Mouse (Mus musculus) hindbrain, embryonic 10.5 days (tissue): ENCODE measurements around the gene Tfip11. TPM values are rescaled to one million over a fixed set of nuclear protein-coding genes. Genes with fewer than 3 reads are reported as not detected.
A peak's percentile ranks its signal among the peaks of the same experiment; 100 is the strongest.

Source experiments
- DNase-seq: peaks from one replicate; pipeline ENCODE4 v3.0.0-alpha.2; 2017; ENCODE audit warnings: low spot score
- H3K27ac ChIP-seq: fragments of 300-500 bp; sonication (generic); 2 replicates; pipeline ENCODE4 v1.5.1; 2016; ENCODE audit warnings: mild to moderate bottlenecking, moderate library complexity
- H3K27me3 ChIP-seq: fragments of 300-500 bp; sonication (generic); 2 replicates; pipeline ENCODE4 v1.6.1; 2016; ENCODE audit warnings: mild to moderate bottlenecking; ENCODE audit not compliant: poor library complexity, insufficient read depth, severe bottlenecking
- H3K36me3 ChIP-seq: fragments of 300-500 bp; sonication (generic); 2 replicates; pipeline ENCODE4 v1.6.1; 2016; ENCODE audit warnings: mild to moderate bottlenecking, moderate library complexity
- H3K4me1 ChIP-seq: fragments of 300-500 bp; sonication (generic); replicated peaks from 2 replicates; pipeline ENCODE4 v1.6.1; 2016; ENCODE audit warnings: mild to moderate bottlenecking
- H3K4me3 ChIP-seq: fragments of 300-500 bp; sonication (generic); 2 replicates; pipeline ENCODE4 v1.5.1; 2016; ENCODE audit warnings: mild to moderate bottlenecking, moderate library complexity
- H3K9me3 ChIP-seq: fragments of 300-500 bp; sonication (generic); 2 replicates; pipeline ENCODE4 v1.6.1; 2016; ENCODE audit warnings: mild to moderate bottlenecking, moderate library complexity
- WGBS: fragments of 180-500 bp; shearing (Covaris S2); methylation state at CpG from one replicate; pipeline ENCODE4 v1.1.7; 2016; 5-methylcytosine and 5-hydroxymethylcytosine counted together
- polyA plus RNA-seq: library from polyadenylated mRNA; unstranded; fragments of >200 nt; fragmentation: Nextera tagmentation; extraction: Ambion mirVana; gene quantifications from 2 replicates; pipeline ENCODE4 v1.2.1, GENCODE M21; 2016

Tfip11 gene
- polyA plus RNA-seq: 39.9 and 43.7 TPM in 2 replicates

GRCm38 (mm10) chr5:112325546-112326445 lies at the start of gene Tfip11:
Tfip11 (plus strand) TSS chr5:112326358.
- peaks cover 36% of the 10 kb centered on the region for H3K36me3 ChIP-seq
- peaks cover 32% of the 10 kb centered on the region for H3K4me1 ChIP-seq
- H3K27me3 ChIP-seq: no peaks in the 10 kb centered on the region
- WGBS: 10% methylated on average over 48 of the region's 48 CpGs
- H3K27ac ChIP-seq: peak within 1 kb of the TSS; percentile 83
- peak; percentile 95 for DNase-seq
- no peaks in the 10 kb centered on the region for H3K9me3 ChIP-seq
- peak within 1 kb of the TSS; percentile 90 for H3K4me3 ChIP-seq

- Histone ChIP-seq H3K4me1 (peaks cover 81% of the 10 kb centered on the region), H3K9me3 (no peaks in the 10 kb centered on the region), H3K27ac (peak overlapping the region; percentile 90), H3K36me3 (no peaks in the 10 kb centered on the region), H3K27me3 (peaks cover 8% of the 10 kb centered on the region; the same call in 1 of the 2 replicates), H3K4me3 (peak overlapping the region; percentile 78)
- WGBS: under 1% methylated on average over 24 of the region's 24 CpGs
- DNase-seq: no peak
These were observed 49.2 kb upstream of the Tfip11 start for GRCm38 (mm10) chr5:112276907-112277348.

- Histone ChIP-seq H3K9me3 (no peaks in the 10 kb centered on the region), H3K4me3 (peak overlapping the region; percentile 78), H3K27me3 (peaks cover 8% of the 10 kb centered on the region; the same call in 1 of the 2 replicates), H3K36me3 (no peaks in the 10 kb centered on the region), H3K27ac (no peak overlapping the region), H3K4me1 (peaks cover 90% of the 10 kb centered on the region)
- DNase-seq: no peak
- 93% methylated on average over 11 of the region's 11 CpGs for WGBS
These were observed 48.2 kb upstream of the Tfip11 start for GRCm38 (mm10) chr5:112277906-112278470.

DNA sequence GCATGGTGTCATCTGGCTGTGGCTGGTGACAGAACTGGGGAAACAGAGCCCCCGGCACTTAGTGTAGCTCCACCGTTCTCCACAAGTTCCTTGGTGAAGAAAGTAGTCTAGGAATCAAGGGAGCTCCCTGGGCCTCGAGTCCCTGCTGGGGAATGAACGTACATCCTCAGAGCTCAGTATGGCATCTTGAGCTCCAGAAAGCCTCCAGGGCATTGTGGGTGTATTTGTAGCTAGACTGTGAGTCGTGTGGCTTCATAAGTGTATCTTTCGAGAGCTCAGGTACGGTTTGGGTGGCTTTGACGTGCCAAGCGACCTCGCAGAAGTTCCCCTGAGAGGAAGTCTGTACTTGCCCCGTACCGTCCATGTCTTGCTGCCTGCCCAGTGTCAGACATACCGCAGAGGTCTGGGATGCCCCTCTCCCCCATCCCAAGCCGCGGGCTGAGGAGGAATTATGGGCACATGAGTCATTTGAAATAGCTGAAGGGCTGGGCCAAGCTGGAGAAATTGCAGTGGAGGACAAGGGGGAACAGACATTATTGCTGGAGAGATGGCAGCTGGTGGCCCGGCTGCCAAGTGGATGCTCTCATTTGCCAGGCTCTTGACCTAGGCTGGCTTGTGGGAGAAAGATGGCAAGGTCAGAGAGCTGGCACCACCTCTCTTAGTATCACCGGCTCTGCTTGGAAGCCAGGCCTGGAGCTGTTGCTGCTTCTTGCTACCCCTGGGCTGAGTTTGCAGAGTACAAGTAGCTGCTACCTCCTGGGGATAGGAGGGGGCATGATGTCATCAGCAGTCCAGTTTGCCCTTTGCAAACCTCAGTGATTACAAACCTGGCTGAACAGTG lies 46.8 kb upstream of the Tfip11 start:
- Histone ChIP-seq H3K9me3 (no peaks in the 10 kb centered on the region), H3K4me3 (no peak overlapping the region), H3K36me3 (no peaks in the 10 kb centered on the region), H3K27me3 (peaks cover 8% of the 10 kb centered on the region; the same call in 1 of the 2 replicates), H3K4me1 (peaks cover 96% of the 10 kb centered on the region), H3K27ac (peak overlapping the region; percentile 45)
- no peak for DNase-seq
- 89% methylated on average over 17 of the region's 17 CpGs for WGBS

- Histone ChIP-seq H3K36me3 (no peaks in the 10 kb centered on the region), H3K4me3 (no peak overlapping the region), H3K4me1 (peaks cover 91% of the 10 kb centered on the region), H3K27ac (peak overlapping the region; percentile 45), H3K27me3 (peaks cover under 1% of the 10 kb centered on the region; the same call in 1 of the 2 replicates), H3K9me3 (no peaks in the 10 kb centered on the region)
- whole genome bisulfite sequencing: 84% methylated on average over 7 of the region's 7 CpGs
- no peak for DNase-seq
These were observed 46.0 kb upstream of the Tfip11 start for GRCm38 (mm10) chr5:112280151-112280550.

DNA sequence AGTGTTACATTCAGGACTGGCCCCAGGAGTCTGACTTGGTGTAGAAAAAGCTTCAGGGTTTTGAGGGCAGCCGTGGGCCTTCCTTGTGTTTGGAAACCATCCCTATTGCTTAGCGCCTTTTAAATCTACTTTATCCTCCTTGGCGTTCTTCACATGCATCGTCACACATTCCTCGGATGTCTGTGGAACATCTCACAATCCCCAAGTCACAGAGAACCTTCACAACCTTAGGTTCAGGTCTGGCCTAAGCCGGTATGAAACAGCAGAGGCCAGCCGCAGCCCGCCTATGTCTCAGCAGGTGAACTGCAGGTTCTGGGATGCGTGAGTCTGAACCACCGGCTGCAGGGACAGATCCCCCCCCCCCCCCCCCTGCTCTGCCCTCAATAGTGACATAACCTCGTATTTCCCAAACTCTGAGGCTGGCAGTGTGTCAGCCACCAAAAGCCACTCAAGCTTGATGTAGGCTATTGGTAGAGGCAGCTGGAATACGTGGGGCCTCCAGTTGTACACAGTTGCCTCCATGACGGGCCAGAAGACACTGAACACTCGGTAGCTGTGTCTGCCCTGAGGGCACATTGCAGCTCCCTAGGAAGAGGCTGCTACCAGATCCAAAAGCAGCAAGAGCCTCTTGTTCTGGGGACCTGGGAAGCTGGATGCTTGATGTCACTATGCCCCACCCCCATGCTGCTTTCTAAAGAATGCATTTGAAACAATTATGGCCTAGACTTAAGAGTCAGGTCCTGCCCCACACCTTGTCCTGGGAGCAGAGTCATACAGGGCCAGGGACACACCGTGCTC lies 45.1 kb upstream of the Tfip11 start:
- DNase-seq: no peak
- WGBS: 62% methylated on average over 15 of the region's 15 CpGs
- H3K27me3 ChIP-seq: no peaks in the 10 kb centered on the region
- H3K4me3 ChIP-seq: no peak overlapping the region
- H3K9me3 ChIP-seq: no peaks in the 10 kb centered on the region
- H3K27ac ChIP-seq: peak overlapping the region; percentile 64
- H3K36me3 ChIP-seq: no peaks in the 10 kb centered on the region
- H3K4me1 ChIP-seq: peaks cover 88% of the 10 kb centered on the region

DNA sequence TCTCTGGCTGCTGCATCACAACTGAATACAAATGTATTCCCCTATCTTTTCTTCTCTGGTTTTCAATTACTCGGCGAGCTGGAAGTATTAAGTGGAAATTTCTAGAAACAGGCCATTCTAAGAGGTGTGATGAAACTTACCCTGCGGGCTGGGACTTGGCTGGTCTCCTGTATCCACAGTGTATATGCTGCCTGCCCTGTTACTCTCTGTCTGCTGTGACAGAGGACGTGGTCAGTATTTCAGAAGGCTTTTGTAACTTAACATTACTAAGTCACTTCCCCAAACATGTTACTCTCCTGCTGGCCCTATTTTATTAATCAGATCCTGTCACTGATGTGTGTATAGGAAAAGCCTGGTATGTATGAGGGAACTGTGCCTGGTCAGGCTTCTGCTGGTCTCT lies 44.5 kb upstream of the Tfip11 start:
- no peaks in the 10 kb centered on the region for H3K9me3 ChIP-seq
- H3K27me3 ChIP-seq: no peaks in the 10 kb centered on the region
- peaks cover 82% of the 10 kb centered on the region for H3K4me1 ChIP-seq
- 0 out of 2 replicates have a peak overlapping the region, but pooled peaks have one; percentile 51 for H3K27ac ChIP-seq
- no peaks in the 10 kb centered on the region for H3K36me3 ChIP-seq
- 85% methylated on average over 4 of the region's 4 CpGs for WGBS
- no peak overlapping the region for H3K4me3 ChIP-seq
- DNase-seq: no peak

- DNase-seq: no peak
- Histone ChIP-seq H3K27me3 (no peaks in the 10 kb centered on the region), H3K4me1 (peaks cover 77% of the 10 kb centered on the region), H3K4me3 (no peak overlapping the region), H3K9me3 (no peaks in the 10 kb centered on the region), H3K36me3 (no peaks in the 10 kb centered on the region), H3K27ac (peak overlapping the region; percentile 51; the same call in 1 of the 2 replicates)
- WGBS: 77% methylated on average over 6 of the region's 6 CpGs
These were observed 43.9 kb upstream of the Tfip11 start for GRCm38 (mm10) chr5:112282123-112282779.

DNA sequence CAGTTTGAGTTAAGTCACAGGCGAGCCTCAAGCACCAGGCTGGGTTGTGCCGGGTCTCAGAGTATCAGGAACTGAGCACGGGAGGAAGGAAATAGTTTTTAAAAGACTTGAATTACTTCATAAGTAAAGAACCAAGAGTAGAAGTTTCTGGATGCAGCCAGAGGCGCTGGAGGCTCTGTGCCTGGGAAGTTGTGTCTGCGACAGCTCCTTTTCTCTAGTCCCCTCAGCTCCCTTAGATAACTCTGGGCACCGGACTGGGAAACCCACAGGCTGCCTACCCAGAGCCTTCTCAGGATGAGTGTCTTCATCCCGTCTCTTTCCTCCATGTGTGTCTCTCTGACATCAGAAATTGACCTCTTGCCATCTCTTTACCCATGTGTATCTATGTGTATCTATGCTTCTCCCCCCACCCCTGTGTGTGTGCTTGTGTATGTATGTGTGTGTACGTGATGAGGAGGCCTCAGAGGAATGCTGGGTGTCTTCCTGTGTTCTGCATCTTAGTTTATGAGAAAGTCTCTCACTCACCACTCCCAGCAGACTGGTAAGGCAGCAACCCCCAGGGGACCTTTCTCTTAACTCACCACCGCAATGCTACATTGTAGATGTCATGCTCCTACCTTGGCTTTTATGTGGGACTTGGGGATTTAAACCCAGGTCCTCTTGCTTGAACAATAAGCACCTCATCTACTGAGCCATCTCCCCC lies 43.2 kb upstream of the Tfip11 start:
- Histone ChIP-seq H3K27ac (peak overlapping the region; percentile 51; the same call in 1 of the 2 replicates), H3K27me3 (no peaks in the 10 kb centered on the region), H3K4me1 (peaks cover 72% of the 10 kb centered on the region), H3K36me3 (no peaks in the 10 kb centered on the region), H3K4me3 (no peak overlapping the region), H3K9me3 (no peaks in the 10 kb centered on the region)
- WGBS: 77% methylated on average over 9 of the region's 9 CpGs
- no peak for DNase-seq

- Histone ChIP-seq H3K4me3 (no peak overlapping the region), H3K27me3 (no peaks in the 10 kb centered on the region), H3K9me3 (no peaks in the 10 kb centered on the region), H3K27ac (peak overlapping the region; percentile 57), H3K36me3 (no peaks in the 10 kb centered on the region), H3K4me1 (peaks cover 71% of the 10 kb centered on the region)
- 78% methylated on average over 10 of the region's 10 CpGs for WGBS
- DNase-seq: no peak
These were observed 42.5 kb upstream of the Tfip11 start for GRCm38 (mm10) chr5:112283543-112284202.

DNA sequence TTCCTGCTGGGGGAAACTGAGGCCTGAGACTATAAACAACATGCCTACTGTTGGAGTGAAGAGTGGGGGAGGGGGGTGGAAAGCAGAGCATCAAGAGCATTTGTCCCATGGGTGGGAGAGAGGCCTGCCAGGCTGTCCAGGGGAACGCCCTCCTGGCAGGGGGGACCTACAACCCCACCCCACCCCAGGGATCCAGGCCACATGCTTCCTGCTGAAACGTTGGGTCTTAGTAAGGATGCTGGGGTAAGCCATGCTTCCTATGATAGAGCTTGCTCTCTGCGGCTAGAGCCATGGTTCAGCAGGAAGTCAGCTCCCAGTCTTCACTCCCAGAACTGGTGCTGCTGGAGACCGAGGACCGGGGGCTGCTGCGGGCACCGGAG lies 42.0 kb upstream of the Tfip11 start:
- Histone ChIP-seq H3K9me3 (no peaks in the 10 kb centered on the region), H3K27ac (peak overlapping the region; percentile 57), H3K36me3 (no peaks in the 10 kb centered on the region), H3K4me1 (peaks cover 66% of the 10 kb centered on the region), H3K27me3 (no peaks in the 10 kb centered on the region), H3K4me3 (no peak overlapping the region)
- WGBS: 74% methylated on average over 7 of the region's 7 CpGs
- no peak for DNase-seq
